Mouse (Mus musculus) stomach, postnatal 0 days (tissue): Measurements from ENCODE around the gene Fam151a. TPM values are rescaled to one million over a fixed set of nuclear protein-coding genes. Genes with fewer than 3 reads are reported as not detected.

Source experiments
- ATAC-seq: fragments of 200-750 bp; cut with Nextera tagmentation; 2 replicates; pipeline ENCODE4 v1.8.0; 2017; ENCODE audit not compliant: low FRiP score, low TSS enrichment
- DNase-seq: peaks from one replicate; pipeline ENCODE4 v3.0.0-alpha.2; 2016; ENCODE audit warnings: low spot score
- H3K27ac ChIP-seq: fragments of 300-500 bp; sonication (generic); replicated peaks from 2 replicates; pipeline ENCODE4 v1.5.1; 2014; ENCODE audit warnings: mild to moderate bottlenecking, control low read depth
- H3K27me3 ChIP-seq: fragments of 300-500 bp; sonication (generic); 2 replicates; pipeline ENCODE4 v1.6.1; 2014; ENCODE audit warnings: low read length; ENCODE audit not compliant: control insufficient read depth, insufficient read depth
- H3K36me3 ChIP-seq: fragments of 300-500 bp; sonication (generic); 2 replicates; pipeline ENCODE4 v1.6.1; 2014; ENCODE audit warnings: low read length, mixed read lengths; ENCODE audit not compliant: control insufficient read depth, insufficient read depth
- H3K4me1 ChIP-seq: fragments of 300-500 bp; sonication (generic); replicated peaks from 2 replicates; pipeline ENCODE4 v1.6.1; 2014; ENCODE audit warnings: antibody characterized with exemption; ENCODE audit not compliant: control insufficient read depth, insufficient read depth
- H3K4me2 ChIP-seq: fragments of 300-500 bp; sonication (generic); replicated peaks from 2 replicates; pipeline ENCODE4 v1.6.1; 2014; ENCODE audit warnings: low read depth, mild to moderate bottlenecking, control low read depth, moderate library complexity
- H3K4me3 ChIP-seq: fragments of 300-500 bp; sonication (generic); 2 replicates; pipeline ENCODE4 v1.5.1; 2014; ENCODE audit warnings: low read depth, low read length, control low read depth
- H3K9ac ChIP-seq: fragments of 300-500 bp; sonication (generic); 2 replicates; pipeline ENCODE4 v1.6.1; 2014; ENCODE audit warnings: mild to moderate bottlenecking, low read length, control low read depth, mixed read lengths
- H3K9me3 ChIP-seq: fragments of 300-500 bp; sonication (generic); 2 replicates; pipeline ENCODE4 v1.6.1; 2016; ENCODE audit warnings: low read length; ENCODE audit not compliant: control insufficient read depth
- CTCF ChIP-seq: IDR thresholded peaks from 2 replicates; pipeline ENCODE4 v1.5.1; 2016; ENCODE audit warnings: antibody characterized with exemption, low read depth, mild to moderate bottlenecking, moderate library complexity
- EP300 ChIP-seq: optimal IDR thresholded peaks from 2 replicates; pipeline ENCODE3; 2016; ENCODE audit warnings: antibody characterized with exemption
- WGBS: fragments of 180-500 bp; shearing (Covaris S2); extraction: QIAGEN DNeasy Blood & Tissue Kit; methylation state at CpG from one replicate; pipeline ENCODE4 v1.1.7; 2014; 5-methylcytosine and 5-hydroxymethylcytosine counted together
- polyA plus RNA-seq: library from polyadenylated mRNA; unstranded; fragments of >200 nt; fragmentation: Nextera tagmentation; extraction: Ambion mirVana; gene quantifications from 2 replicates; pipeline ENCODE4 v1.2.1, GENCODE M21; 2015

Gene Fam151a
- polyA plus RNA-seq, 1 experiment from 2014 or later = 0.41 TPM

DNA sequence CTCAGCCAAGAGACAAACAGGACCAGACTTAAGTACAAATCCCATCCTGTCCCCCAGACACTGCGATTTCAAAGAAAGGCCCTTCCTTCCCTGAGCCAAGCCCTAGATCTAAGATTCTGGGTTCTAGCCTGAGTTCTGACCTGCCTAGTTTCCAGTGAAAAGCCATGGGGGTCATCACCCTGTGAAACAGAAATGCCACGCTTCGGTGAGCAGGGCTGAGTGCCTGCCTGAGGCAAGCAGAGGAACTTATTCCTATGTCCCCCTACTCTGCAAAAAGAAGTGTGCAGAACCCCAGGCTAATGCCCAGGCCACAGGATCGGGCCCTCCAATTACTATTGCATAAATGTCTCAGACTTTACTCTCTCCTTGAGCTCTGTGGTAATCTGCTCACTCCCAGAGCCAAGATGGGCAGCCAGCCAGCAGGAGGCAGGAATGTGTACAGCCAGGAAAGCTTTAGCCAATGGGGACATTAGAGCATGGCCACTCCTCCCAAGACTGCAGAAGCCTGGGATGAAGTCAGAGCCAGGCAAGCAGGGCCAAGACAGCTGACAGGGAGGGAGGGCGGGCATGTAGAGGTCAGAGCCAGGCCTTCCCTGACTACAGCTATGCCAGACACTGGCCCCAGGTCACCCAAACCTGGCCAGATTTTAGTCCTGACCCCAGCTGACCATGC, 44.6 kb downstream of the Fam151a start:
- ATAC-seq (peak; percentile 97), DNase-seq (peak; percentile 98)
- 37% methylated on average over 5 of the region's 5 CpGs for WGBS
- H3K4me3 ChIP-seq = no peak overlapping the region
- no peaks in the 10 kb centered on the region for H3K9me3 ChIP-seq
- peaks cover 5% of the 10 kb centered on the region; the same call in 1 of the 2 replicates for H3K4me1 ChIP-seq
- H3K36me3 ChIP-seq = no peaks in the 10 kb centered on the region
- H3K4me2 ChIP-seq = no peak overlapping the region
- TF ChIP-seq EP300 (no peak), CTCF (peak; percentile 61)
- peak overlapping the region; percentile 74 for H3K27ac ChIP-seq
- H3K27me3 ChIP-seq = no peaks in the 10 kb centered on the region
- H3K9ac ChIP-seq = no peak overlapping the region

DNA sequence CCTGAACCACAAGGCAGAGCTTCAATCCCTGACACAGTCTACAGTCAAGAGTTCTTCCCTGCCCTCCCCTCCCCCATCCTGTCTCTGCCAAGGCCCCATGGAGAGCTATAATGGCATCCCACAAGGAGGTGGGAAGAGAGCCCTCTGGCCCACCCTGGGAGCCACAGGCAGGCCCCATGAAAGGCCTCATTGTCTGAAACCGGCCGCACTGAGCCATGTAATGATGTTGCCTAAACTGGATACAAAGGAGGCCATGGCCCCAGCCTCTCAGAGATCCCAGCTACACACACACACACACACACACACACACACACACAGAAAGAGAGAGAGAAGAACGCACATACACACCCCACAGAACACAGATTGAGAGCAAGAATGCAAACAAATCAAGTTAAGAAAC, 46.4 kb downstream of the Fam151a start:
- no peak for TF ChIP-seq EP300
- no peak for TF ChIP-seq CTCF
- Histone ChIP-seq H3K27ac (no peak overlapping the region), H3K9me3 (no peaks in the 10 kb centered on the region), H3K4me2 (no peak overlapping the region), H3K9ac (no peak overlapping the region), H3K4me3 (no peak overlapping the region), H3K27me3 (no peaks in the 10 kb centered on the region), H3K4me1 (peaks cover 5% of the 10 kb centered on the region; the same call in 1 of the 2 replicates), H3K36me3 (no peaks in the 10 kb centered on the region)
- DNase-seq = no peak
- no peak for ATAC-seq
- WGBS = 42% methylated on average over 3 of the region's 3 CpGs

- no peak for TF ChIP-seq CTCF
- TF ChIP-seq EP300 = no peak
- DNase-seq (no peak), ATAC-seq (no peak)
- Histone ChIP-seq H3K27ac (no peak overlapping the region), H3K27me3 (no peaks in the 10 kb centered on the region), H3K4me3 (no peak overlapping the region), H3K36me3 (no peaks in the 10 kb centered on the region), H3K4me2 (no peak overlapping the region), H3K9me3 (no peaks in the 10 kb centered on the region), H3K9ac (no peak overlapping the region), H3K4me1 (peaks cover 6% of the 10 kb centered on the region; the same call in 1 of the 2 replicates)
- WGBS = 82% methylated on average over 10 of the region's 10 CpGs
Measured at GRCm38 (mm10) chr4:106783137-106783536, 49.4 kb downstream of the Fam151a start.

- no peak overlapping the region for H3K4me3 ChIP-seq
- no peak overlapping the region for H3K9ac ChIP-seq
- no peaks in the 10 kb centered on the region for H3K36me3 ChIP-seq
- DNase-seq = no peak
- TF ChIP-seq EP300 = no peak
- no peak for TF ChIP-seq CTCF
- H3K4me1 ChIP-seq = 0 out of 2 replicates have a peak, but pooled peaks cover 2% of the 10 kb centered on the region
- H3K27me3 ChIP-seq = no peaks in the 10 kb centered on the region
- ATAC-seq = no peak
- H3K27ac ChIP-seq = no peak overlapping the region
- no peak overlapping the region for H3K4me2 ChIP-seq
- H3K9me3 ChIP-seq = no peaks in the 10 kb centered on the region
- 84% methylated on average over 7 of the region's 7 CpGs for WGBS
Measured at GRCm38 (mm10) chr4:106784806-106785205, 51.1 kb downstream of the Fam151a start.

DNA sequence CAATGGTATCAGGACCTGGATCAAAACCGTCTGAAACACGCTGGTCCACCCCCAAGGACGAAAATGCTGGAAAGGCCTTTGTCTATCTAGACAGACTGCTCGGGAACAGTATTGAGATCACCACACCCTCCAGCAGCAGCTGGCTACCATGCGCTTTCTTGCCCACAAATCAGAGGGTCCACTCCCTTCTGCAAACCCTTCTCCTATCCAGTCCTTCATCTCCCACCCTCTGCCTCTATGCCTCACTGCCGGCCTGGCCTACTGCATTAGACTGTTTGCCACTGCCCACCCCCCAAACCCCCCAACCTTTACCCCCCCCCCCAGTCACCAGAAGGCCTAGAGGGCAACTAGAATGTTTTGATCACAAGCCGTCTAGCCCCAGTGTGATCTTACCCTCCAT, 51.7 kb downstream of the Fam151a start:
- WGBS = 67% methylated on average over 7 of the region's 7 CpGs
- no peak for ATAC-seq
- TF ChIP-seq CTCF = no peak
- TF ChIP-seq EP300 = no peak
- DNase-seq = no peak
- H3K27ac ChIP-seq = peak overlapping the region; percentile 70
- H3K9me3 ChIP-seq = no peaks in the 10 kb centered on the region
- H3K36me3 ChIP-seq = no peaks in the 10 kb centered on the region
- H3K27me3 ChIP-seq = no peaks in the 10 kb centered on the region
- no peak overlapping the region for H3K9ac ChIP-seq
- no peak overlapping the region for H3K4me2 ChIP-seq
- no peak overlapping the region for H3K4me3 ChIP-seq
- H3K4me1 ChIP-seq = 0 out of 2 replicates have a peak, but pooled peaks cover 2% of the 10 kb centered on the region
